Mouse (Mus musculus) heart, adult 8-10 months (tissue): ENCODE results near the gene Thegl. TPM values are rescaled to one million over a fixed set of nuclear protein-coding genes. Genes with fewer than 3 reads are reported as not detected.
A peak's percentile ranks its signal among the peaks of the same experiment; 100 is the strongest.
"Not testable (repeated sequence)": the region's sequence is repeated elsewhere in the genome, so short reads cannot be mapped to it uniquely, and the experiment has no call there.

ENCODE experiments used
- DNase-seq: peaks from one replicate; pipeline ENCODE4 v3.0.0; 2022; ENCODE audit warnings: low spot score
- total RNA-seq, 4 experiments: library from RNA; stranded (reverse); gene quantifications; 2 replicates each; pipeline ENCODE4 v1.2.4; 2022

Gene Thegl
- total RNA-seq, 4 experiments from 2014 or later, result not detected

DNA sequence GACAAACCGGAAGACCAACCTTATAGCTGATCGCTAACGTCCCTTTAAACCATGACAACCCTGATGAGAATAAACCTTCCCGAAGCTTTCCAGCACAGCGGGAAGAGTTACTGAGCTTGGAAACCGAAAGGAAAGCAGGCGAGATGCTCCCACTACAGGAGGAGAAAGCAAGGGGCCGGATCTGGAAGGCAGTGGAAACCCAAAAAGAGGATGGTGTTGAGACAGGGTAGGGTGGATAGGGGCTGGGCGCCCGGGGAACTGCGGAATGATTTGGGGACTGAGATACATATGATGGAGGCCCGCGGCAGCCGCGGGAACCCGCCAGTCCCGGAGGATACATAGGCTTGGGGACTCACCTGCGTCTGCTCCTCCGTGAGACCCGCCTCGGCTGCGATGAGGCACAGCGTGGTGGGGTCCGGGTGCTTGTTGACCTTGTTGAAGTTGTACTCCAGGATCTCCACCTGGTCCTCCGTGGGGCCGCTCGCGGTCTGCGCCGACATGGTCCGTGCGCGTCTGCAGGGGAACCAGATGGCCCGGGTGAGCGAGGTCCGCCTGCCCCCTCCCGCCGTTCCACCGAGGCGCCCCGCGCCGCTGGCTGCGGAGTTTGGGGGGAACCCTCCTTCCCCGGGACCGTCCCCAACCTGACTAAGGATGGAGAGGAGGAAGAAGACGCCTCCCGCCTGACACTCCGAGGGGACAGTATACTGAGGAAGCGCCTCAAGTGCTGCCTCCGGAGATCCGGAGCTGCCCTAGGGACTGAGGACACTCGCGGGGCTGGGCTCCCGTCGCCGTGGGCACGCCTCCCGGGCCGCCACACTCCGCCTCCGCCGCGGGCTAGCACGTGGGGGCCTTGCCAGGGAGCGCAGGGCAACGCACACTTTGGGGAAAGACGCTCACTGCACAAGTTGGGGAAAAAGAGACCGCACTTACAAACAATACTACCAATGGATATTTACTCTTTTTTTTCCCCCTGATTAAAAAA lies 79.0 kb downstream of the Thegl start:
- DNase-seq, result peak; percentile 78

DNA sequence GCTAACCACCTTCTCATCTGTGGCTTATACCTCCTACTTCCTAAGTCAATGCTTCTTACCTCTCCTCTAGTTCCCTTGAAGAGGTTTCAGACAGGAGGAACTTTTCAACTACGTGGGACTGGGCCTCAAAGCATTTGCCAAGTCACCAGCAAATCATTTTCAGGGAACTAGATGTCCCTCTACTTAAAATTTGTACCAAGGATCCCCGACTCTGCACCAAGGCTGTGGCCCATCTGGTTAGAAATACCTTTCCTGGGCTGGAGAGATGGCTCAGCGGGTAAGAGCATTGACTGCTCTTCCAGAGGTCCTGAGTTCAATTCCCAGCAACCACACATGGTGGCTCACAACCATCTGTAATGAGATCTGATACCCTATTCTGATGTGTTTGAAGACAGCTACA lies 80.4 kb downstream of the Thegl start:
- not testable (repeated sequence) for DNase-seq

DNA sequence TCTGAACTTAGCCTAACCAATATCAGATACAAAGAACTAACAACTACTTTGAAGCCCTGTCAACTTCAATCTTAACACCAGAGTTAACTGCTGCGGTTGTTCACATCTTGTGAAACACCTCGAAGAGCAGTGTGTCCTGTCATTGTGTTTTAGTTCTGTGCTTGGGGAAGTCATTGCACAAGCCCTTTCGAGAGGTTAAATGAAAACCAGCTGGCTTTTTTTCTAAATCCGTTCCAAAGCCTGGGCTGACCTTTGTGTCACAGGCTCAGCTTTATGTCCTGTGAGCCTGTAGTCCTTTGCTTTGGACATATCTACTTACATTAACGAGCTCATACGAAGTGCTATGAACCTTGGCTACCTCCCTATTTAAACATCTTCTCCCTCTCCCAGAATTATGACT lies 81.9 kb downstream of the Thegl start:
- no peak for DNase-seq

- no peak for DNase-seq
These were observed 83.1 kb downstream of the Thegl start for GRCm38 (mm10) chr5:77098874-77099273.

DNA sequence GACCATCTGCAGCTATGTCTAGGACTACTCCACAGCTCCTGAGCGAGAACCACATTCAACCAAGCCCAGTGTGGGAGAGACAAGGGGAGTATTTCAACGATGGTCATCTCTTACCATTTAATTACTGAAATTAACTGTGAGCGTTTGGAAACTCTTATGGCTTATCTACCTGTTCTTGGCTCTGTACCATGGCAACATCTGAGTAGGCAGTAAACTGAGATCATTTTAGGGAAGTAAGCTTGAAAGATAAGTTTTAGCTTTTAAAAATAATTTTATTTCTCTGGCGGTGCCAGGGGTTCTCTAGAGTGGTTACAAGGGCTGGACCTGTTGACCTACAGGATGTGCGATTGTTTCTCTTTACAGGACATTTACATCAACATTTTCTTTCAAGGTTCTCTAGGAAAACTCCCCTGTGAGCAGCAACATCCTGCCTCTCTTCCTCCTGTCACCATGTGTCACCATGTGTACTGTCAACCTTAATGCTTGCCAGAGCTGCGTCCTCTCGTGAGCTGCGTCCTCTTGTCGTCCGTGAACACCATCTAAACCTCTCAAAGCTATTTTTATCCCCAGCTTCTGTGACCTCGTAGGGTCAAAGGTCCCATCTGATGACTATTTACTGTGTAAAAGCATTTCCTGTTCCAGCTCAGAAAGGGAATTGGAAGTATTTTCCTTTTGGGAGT lies 83.6 kb downstream of the Thegl start:
- peak; percentile 44 for DNase-seq

- no peak for DNase-seq
These were observed 84.2 kb downstream of the Thegl start for GRCm38 (mm10) chr5:77099997-77100380.

- no peak for DNase-seq
These were observed 84.9 kb downstream of the Thegl start for GRCm38 (mm10) chr5:77100691-77101090.

DNA sequence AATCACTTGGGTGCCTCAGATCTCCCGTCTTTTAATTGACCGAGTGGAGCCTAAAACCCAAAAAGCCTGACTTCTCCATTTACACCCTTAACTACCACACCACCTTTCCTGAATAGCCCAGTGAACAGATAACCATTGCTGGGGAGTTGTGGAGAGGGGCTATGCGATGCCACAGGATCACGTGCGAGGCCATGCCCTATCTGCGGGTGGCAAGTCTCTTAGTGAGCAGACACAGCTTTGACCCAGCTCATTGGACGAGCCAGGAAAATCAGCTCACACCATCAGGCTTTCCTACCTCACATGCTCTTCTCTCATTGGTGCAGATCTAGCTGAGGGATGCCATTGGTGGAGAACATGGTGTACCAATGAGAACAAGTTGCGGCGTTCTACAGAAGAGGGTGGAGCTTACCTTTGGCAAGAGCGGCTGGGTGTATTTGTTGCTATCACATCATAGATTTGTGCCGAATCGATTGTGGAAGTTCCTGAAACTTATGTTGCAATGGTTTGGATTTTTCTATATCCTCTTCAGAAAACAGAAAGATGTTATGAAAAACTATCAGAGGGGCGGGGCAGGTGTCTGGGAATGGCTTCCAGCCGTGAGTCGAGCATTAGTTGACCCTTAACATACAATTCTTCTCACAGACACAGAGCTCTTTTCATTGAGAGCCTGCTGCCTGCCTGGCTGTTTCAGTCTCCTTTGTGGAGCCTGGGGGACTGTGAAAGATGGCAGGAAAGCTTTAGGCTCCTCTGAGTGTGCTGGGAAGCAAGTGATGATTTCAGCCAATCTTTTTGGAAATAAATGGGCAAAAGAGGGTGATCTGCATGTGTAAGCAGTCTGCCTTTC lies 86.9 kb downstream of the Thegl start:
- DNase-seq, result no peak

DNA sequence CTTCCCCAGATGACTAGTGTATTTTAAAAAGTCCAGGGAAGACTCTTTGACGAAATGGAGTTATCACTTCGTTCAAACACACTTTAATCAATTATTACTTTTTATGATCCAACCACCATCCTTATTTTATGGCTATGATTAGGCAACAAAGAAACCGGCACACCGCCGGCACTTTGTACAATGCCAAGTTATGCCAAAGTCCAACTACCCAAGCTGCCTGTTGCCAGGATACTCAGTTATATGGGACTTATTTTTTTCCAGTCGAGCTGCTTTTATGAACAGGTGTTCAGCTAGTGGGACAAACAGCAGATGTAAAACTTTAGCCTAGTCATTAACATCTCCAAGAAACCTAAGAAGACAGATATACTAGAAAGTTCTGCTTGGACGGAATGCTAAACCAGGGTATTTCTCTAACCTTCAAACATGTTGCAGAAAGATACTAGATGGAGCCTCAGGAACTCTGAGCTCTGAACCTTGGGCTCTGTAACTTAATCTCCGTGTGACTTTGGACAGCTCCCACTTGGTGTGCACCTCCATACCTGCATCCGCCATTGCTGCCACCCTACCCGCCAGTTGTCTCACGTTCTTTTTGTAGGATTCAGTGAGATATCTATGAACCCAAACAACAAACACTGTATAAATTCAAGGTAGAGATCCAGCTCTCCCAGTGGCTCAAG lies 91.5 kb downstream of the Thegl start:
- DNase-seq, result no peak

DNA sequence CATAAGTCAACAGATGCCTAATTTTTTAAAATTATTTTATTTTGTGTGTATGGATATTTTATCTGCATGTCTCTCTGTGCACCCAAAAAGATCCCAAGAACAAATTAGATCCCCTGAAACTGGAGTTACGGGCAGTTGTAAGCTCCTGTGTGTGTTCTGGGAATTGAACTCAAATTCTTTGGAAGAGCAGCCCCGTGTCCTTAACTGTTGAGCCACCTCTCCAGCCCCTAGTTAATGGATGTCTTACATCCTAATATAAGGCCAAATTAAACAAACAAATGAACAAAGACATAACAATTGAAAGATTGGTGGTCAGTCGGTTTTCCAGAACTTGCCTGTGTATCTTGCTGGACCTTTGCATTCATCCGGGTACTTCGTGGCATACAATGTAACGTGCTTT lies 93.0 kb downstream of the Thegl start:
- no peak for DNase-seq

- no peak for DNase-seq
These were observed 94.0 kb downstream of the Thegl start for GRCm38 (mm10) chr5:77109814-77110213.

Other genes with a start within 250 kb of the Thegl start
- gene Aasdh, start 110.5 kb upstream of the Thegl start, total RNA-seq, result 10 to 100 TPM; 12.5 to 23.2 (median 17.8) TPM
- gene Paics, start 64.7 kb upstream of the Thegl start, total RNA-seq, result 100 to 1,000 TPM; 149 to 170 (median 159) TPM
- gene Ppat, start 64.4 kb upstream of the Thegl start, total RNA-seq, result 10 to 100 TPM; 12.7 to 20.9 (median 17.6) TPM
- gene Srp72, start 41.3 kb upstream of the Thegl start, total RNA-seq, result 10 to 100 TPM; 45.0 to 54.1 (median 49.1) TPM
- gene Arl9, start 12.0 kb upstream of the Thegl start, total RNA-seq, result not detected
- gene Hopx, start 99.1 kb downstream of the Thegl start, total RNA-seq, result 100 to 1,000 TPM; 354 to 475 (median 429) TPM
- not detected for gene Spink2, start 195.4 kb downstream of the Thegl start, total RNA-seq
- 10 to 100 TPM; 13.2 to 14.9 (median 14.3) TPM for gene Rest, start 249.5 kb downstream of the Thegl start, total RNA-seq